Mouse (Mus musculus) megakaryocyte progenitor cell, adult 5-6 weeks (primary cell): Measurements from ENCODE around the gene Zfp768. TPM values are rescaled to one million over a fixed set of nuclear protein-coding genes. Genes with fewer than 3 reads are reported as not detected.
"Not testable (repeated sequence)": the region's sequence is repeated elsewhere in the genome, so short reads cannot be mapped to it uniquely, and the experiment has no call there.

Source experiments
- ATAC-seq: replicated peaks from 2 replicates; pipeline ENCODE4 v1.8.0; 2016; ENCODE audit warnings: mild to moderate bottlenecking, moderate TSS enrichment, inconsistent platforms; ENCODE audit not compliant: poor library complexity
- total RNA-seq, 2 experiments: library from RNA; stranded (forward) in 1 of 2; stranded (reverse) in 1 of 2; fragments of 157-497, 149-512 nt in 1 of 2; fragments of 200-1000 nt in 1 of 2; gene quantifications; 2 replicates each; pipeline versions ENCODE4 v1.2.3 to v1.2.4; 2015 to 2017

The Zfp768 gene
- total RNA-seq (2015), result 2.3 and 3.2 TPM in 2 replicates
- total RNA-seq (2017), result 6.5 and 8.9 TPM in 2 replicates

- ATAC-seq, result peak; percentile 90
These were observed at the start of gene Zfp768 for GRCm38 (mm10) chr7:127345512-127346325. TSS of gene Zfp768 (minus strand) at chr7:127345589.

- ATAC-seq, result peak; percentile 7
These were observed 48.5 kb upstream of the Zfp768 start for GRCm38 (mm10) chr7:127393944-127394333.

- ATAC-seq, result peak; percentile 96
These were observed 48.0 kb upstream of the Zfp768 start, which contains the start of gene E430018J23Rik for GRCm38 (mm10) chr7:127393157-127393943. TSS of gene E430018J23Rik (minus strand) at chr7:127393629.

- ATAC-seq, result no peak
These were observed 46.9 kb upstream of the Zfp768 start for GRCm38 (mm10) chr7:127392251-127392824.

GRCm38 (mm10) chr7:127391538-127391937, 46.1 kb upstream of the Zfp768 start:
- no peak for ATAC-seq

- ATAC-seq, result no peak
These were observed 44.9 kb upstream of the Zfp768 start for GRCm38 (mm10) chr7:127390306-127390705.

- not testable (repeated sequence) for ATAC-seq
These were observed 42.8 kb upstream of the Zfp768 start for GRCm38 (mm10) chr7:127388201-127388600.

- peak; percentile 95 for ATAC-seq
These were observed 41.4 kb upstream of the Zfp768 start, which contains the start of gene 9130019O22Rik for GRCm38 (mm10) chr7:127386641-127387392. TSS of gene 9130019O22Rik (minus strand) at chr7:127387166.

- not testable (repeated sequence) for ATAC-seq
These were observed 40.2 kb upstream of the Zfp768 start for GRCm38 (mm10) chr7:127385560-127385959.

GRCm38 (mm10) chr7:127378310-127378921, 33.0 kb upstream of the Zfp768 start:
- no peak for ATAC-seq

- ATAC-seq, result peak; percentile 95
These were observed 30.2 kb upstream of the Zfp768 start, which contains the start of gene Zfp747 for GRCm38 (mm10) chr7:127375271-127376245. TSS of gene Zfp747 (minus strand) at chr7:127376050.

GRCm38 (mm10) chr7:127371870-127372269, 26.5 kb upstream of the Zfp768 start:
- ATAC-seq, result not testable (repeated sequence)

- 0 out of 2 replicates have a peak, but pooled peaks have one; percentile 2 for ATAC-seq
These were observed 25.8 kb upstream of the Zfp768 start for GRCm38 (mm10) chr7:127371213-127371612.

GRCm38 (mm10) chr7:127366249-127366648, 20.9 kb upstream of the Zfp768 start:
- ATAC-seq, result no peak

GRCm38 (mm10) chr7:127364166-127364565, 18.8 kb upstream of the Zfp768 start:
- no peak for ATAC-seq

- ATAC-seq, result 0 out of 2 replicates have a peak, but pooled peaks have one; percentile 12
These were observed 18.1 kb upstream of the Zfp768 start for GRCm38 (mm10) chr7:127363475-127363921.

- peak; percentile 89 for ATAC-seq
These were observed 17.0 kb upstream of the Zfp768 start for GRCm38 (mm10) chr7:127362418-127362817.

- ATAC-seq, result no peak
These were observed 16.1 kb upstream of the Zfp768 start for GRCm38 (mm10) chr7:127361449-127361848.

GRCm38 (mm10) chr7:127360265-127360664, 14.9 kb upstream of the Zfp768 start:
- ATAC-seq, result no peak
